Mouse (Mus musculus) layer of hippocampus, adult 18-20 months (tissue): Measurements from ENCODE around the gene Bloc1s3. TPM values are rescaled to one million over a fixed set of nuclear protein-coding genes. Genes with fewer than 3 reads are reported as not detected.

Experiments
- DNase-seq, 2 experiments: peaks; one replicate each; pipeline ENCODE4 v3.0.0; 2022; ENCODE audit warnings: low spot score in 2 of 2
- total RNA-seq, 2 experiments: library from RNA; stranded (reverse); gene quantifications; 2 replicates each; pipeline ENCODE4 v1.2.3; 2021

The Bloc1s3 gene
- total RNA-seq, 2 experiments from 2014 or later: 6.1 to 6.3 TPM

DNA sequence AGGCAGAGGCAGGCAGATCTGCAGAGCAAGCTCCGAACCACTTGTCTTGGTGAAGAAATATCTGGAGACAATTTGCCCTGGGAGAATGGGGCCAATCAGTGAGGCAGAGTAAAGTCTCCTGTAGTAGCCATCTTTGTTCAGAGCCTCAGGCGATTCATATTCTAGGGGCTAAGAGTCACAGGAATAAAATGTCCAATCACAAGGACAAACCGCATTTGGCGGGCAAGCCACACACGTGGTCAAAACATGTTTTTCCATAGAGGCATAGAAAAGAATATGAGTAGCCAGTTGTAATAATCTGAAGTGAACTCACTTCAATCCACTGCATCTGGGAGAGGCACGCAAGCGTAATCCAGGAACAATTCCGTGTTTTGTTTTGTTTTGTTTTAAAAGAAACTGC is 24.9 kb downstream of the Bloc1s3 start:
- DNase-seq: no peak

DNA sequence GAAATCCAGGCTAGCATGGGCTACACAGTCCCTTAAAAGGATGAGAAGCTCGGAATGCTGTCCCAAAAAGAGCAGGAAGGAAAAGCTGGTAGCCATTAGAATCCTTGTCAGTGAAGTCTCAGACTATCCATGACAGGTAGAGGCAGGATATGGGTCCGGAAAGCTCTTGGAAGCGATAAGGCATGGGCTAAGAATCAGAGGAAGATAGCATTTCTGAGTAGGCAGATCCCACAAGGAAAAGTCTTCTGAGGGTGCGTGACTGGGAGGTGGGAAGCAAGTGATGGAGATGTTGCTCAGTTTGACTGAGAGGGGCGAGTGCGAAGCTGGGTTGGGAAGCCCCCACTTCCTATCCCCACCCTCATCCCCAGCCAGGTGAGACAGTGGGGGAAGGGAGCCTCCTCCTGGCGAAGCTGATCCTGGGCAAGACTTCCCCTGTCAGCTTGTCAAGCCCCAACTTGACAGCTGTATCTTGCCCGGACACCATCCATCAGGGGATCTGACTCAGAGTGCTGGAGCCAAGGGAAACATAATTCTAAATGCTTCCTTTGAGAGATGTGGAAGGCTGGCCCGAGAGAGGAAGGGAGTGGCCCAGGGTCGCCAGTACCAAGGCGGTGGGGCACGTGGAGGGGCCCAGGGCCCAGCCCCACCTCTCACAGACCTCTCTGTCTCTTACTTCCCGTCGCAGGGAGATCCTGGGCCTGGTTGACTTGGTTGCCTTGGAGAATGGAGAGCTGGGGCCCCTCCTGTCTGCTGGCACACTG is 30.4 kb downstream of the Bloc1s3 start:
- DNase-seq: no peak

DNA sequence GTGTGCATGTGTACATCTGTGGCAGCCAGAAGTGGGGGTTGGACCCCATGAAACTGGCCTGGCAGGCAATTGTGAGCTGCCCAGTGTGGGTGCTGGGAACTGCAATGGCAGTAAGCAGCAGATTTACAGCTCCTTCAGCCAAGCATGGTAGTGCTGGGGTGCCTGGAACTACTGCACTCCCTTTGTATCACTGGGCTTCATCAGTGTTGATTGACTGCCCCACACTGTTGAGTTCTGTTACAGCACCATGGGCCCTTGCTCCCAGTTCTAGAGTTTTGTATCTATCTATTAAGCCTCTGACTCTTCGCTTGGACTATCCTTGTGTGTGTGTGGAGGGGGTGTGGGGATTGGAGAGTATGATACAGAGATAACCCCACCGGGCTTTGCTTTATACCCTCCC is 31.1 kb downstream of the Bloc1s3 start:
- peak in 1 of 2 experiments; percentile 13 for DNase-seq

DNA sequence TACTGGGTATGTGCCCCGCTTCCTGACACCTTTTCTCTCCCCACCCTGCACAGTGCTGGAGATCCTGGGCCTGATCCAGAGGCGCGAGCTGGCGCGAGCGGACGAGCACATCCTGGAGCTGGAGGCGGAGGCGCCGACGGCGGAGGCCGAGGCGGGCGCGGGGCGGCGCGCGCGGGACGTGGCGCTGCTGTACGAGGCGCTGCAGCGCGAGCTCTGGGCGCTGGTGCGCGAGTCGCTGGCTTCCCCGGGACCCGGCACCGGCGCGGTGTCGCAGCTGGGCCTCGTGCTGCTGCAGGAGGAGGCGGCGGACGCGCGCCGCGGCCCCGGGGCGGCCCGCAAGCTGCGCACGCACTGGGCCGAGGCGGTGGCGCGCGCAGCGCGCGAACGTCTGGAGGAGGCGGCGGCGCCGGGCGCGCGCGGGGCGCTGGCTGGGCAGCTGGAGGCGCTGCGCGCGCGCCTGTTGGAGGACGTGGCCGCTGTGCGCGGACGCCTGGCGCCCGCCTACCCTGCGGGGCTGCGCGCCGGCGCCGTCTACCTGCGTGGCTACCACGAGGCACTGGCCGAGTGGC is 34.2 kb downstream of the Bloc1s3 start:
- DNase-seq: peak; percentile 72 to 82

DNA sequence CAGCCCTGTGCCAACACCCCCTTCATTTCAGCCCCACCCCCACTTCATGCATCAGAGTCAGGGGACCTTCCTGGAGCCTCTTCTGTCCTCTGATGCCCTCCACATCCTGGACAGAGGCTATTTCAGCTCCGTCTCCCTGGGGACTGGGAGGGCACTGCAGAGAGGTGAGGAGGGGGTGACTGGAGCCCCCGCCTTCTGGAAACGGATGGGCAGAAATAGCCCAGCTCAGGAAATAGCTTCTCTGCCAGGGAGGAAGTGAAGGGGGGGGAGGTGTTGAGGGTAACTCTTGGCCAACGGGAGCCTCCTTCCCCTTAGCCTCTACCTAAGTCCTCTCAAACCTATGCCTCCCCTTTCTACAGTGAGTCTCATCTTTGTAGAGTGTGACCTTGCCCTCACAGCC is 35.8 kb downstream of the Bloc1s3 start:
- no peak for DNase-seq

DNA sequence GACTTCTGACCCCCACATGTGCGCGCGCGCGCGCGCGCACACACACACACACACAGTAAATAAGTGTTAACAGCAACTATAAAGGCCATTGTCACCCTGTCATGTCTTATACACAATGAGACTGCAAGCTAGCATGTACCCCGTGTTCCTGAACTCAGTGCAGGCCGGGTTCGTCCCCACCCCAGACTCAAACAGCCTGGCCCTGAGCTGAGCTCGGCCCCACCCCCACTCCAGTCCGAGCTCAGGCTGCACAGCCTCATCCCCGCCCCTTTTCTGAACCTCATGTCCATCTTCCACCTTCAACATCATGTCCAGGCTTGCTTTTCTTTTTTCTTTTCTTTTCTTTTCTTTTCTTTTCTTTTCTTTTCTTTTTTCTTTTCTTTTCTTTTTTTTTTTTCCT is 37.9 kb downstream of the Bloc1s3 start:
- no peak for DNase-seq

DNA sequence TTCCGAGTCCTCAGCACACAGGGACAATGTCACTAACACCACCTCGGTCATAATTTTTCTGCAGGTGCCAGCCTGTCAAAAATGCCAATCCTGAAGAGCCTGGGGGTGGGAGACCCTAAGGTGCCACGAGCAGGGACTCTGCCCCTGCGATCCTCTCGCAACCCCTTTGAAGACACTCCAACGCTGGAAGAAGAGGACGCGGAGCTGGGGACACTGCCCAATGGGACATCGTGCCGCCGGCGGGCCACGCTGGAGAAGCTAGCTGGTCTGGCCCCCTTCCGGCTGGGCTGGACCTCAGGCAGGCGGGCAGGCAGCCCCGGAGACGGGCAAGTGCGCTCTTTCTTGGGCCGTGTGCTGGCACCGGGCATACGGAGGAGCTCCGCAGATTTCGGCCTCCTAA is 38.8 kb downstream of the Bloc1s3 start:
- DNase-seq: no peak

DNA sequence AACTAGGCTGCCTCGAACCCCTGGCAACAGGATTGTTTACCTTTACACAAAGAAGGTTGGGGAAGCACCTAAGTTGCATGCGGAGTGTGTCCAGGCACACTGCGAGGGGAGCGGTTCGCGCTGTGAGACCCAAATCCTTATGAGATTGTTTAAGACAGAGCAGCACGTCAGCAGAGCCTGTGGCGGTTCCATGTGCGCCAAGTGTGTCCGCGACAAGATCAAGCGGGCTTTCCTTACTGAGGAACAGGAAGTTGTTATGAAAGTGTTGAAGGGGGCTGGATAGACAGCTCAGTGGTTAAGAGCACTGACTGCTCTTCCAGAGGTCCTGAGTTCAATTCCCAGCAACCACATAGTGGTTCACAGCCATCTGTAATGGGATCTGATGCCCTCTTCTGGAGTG is 39.9 kb downstream of the Bloc1s3 start:
- DNase-seq: no peak

DNA sequence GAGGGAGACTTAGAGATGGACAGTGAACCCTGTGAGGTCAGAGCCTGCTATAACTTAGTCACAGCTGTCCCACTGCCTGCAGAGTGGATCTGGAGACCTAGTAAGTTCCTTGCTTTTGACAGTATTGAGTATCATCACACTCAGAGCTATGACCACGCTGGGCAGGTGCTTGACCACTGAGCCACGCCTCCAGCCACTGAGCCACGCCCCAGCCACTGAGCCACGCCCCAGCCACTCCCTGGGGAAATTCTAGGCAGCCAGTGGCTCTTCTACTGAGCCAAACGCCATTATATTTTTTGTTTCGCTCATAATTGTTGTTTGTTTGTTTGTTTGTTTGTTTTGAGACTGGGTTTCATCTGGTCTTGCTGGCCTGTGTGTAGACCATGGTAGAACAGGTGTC is 40.5 kb downstream of the Bloc1s3 start:
- no peak for DNase-seq

DNA sequence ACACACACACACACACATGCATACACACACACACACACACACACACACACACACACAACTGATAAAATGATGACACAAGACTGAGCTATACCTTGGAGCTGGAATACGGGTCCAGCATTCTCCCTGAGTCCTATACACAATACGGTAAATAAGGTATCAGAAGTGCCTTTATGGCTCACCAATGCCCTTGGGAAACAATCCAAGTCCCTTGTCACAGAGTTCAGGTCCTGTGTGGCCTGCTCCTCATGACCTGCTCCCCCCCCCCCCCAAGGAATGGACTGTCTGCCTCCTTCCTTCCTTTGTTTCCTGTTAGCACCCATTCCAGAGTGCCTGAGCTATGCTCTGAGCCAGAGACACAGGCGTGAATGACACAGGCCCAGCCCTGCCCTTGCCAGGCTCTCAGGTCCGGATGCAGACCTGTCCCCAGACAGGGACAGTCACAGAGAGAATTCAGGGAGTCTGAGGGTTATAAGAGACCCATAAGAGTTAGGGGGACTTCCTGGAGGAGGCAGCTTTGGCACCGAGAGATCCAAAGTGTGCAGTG is 41.5 kb downstream of the Bloc1s3 start:
- no peak for DNase-seq

DNA sequence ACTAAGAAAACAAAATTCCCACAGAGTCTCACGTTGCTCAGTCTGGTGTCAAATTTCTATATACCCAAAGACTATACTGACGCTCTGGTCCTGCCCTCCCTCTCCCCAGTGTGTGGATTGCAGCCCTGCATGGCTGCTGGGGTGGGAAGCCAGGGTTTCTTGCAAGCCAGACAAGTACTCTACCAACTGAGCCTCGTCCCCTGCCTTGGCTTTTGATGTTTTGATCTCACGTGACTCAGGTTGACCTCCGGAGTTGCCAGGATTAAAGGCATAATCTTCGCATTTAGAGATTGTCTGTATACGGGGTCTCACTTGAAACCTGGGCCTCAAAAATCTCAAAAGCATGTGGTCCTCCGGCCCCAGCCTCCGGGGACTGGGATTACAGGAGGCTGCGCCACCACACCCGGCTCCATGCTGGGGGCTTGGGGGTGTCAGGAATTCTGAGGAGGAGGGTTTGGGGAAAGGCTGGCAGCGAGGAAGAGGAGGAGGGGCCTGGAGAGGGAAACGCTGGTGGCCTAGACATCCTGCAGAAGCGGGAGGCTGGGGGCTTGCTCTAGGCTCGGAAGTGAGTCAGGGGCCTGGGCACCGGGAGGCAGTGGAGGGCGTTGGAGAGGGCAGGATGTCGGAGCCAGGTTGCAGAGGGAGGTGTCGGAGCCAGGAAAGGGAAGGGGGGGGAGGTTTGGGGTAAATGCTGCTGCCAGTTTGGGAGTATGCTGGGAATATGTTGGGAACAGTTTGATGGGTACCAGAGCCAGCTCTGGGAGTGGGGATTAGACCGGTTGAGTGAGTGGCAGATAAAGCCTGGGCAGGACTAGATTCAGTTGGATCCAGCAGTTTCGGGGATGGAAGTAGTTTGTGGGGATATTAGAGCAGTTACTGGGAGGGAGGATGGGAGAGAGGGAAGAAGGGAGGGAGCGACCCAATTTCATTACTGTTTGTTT is 43.5 kb downstream of the Bloc1s3 start:
- DNase-seq: peak in 1 of 2 experiments; percentile 51

DNA sequence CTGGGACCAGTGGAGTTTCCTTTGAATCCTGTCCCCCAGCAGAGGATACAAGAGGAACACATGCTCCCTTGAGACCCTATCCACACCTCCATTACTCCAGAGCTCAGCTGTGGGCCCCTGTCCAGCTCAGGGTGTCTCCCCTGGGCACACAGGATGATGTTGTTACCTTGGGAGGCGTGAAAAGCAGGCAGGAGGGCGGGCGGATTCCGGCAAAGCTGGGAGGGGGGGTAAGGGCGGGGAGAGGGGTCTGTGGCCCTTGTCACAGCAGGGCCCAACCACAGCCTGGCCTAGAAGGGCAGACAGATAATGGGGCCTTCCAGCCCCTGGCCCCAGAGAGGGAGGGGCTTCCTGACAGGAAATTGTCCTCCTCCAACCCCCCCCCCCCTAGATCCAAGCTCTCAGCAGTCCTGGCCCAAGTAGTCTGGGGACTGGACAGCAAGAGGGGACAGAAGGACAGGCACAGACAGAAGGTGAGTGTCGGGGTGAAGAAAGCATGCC is 45.2 kb downstream of the Bloc1s3 start, which contains the start of gene Exoc3l2:
Exoc3l2 (plus strand) TSS at position 448 of the 498 bp plus-strand sequence.
- DNase-seq: no peak

DNA sequence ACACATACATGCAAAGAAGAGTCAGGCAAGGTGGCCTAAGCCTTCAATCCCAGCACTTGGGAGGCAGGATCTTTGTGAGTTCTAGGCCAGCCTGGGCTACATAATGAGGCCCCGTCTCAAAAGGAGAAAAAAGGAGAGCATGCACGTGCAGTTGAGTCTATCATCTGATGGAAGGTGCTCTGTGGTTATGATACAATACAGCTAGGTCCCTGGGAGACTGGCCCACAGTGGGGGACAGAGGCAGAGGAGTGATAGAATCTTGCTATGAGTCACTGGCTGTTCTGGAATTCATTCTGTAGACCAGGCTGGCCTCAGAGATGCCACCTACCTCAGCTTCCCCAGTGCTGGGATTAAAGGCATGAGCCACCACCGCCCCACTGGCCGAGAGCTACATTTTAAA is 45.7 kb downstream of the Bloc1s3 start:
- no peak for DNase-seq

DNA sequence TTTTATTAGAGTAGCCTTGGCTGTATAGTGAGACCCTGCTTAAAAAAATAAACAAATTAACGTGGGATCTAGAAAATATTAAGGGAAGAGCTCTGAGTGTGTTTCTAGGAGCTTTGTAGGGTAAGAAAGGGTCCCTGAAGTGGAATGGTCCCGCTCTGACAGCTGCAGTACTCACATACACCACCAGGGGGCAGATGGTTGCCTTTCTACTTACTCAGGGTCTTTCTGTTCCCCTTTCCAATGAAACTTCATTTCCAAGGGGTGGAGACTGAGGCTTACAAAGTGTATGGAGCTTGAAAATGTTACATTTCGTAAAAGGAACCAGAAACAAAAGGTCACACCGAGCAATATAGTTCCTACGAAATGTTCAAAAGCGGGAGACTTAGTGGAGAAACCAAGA is 46.7 kb downstream of the Bloc1s3 start:
- DNase-seq: peak; percentile 43 to 85

DNA sequence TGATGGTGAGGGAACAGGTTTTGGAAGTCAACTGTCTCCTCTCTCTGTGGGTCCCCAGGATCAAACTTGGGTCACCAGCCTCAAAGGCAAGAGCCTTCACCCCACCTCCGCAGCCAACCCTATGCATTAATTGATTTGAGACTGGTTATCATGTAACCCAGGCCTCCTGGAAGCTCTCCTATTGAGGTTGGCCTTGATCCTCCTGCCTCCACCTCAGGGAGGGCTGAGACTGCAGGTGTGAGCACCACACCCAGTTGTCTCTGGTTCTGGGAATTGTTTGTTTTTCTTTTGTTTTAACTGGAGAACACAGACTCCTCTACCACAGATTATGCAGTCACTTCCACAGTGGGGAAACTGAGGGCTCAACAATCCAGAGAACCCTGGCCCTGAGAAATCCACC is 47.7 kb downstream of the Bloc1s3 start:
- DNase-seq: no peak

DNA sequence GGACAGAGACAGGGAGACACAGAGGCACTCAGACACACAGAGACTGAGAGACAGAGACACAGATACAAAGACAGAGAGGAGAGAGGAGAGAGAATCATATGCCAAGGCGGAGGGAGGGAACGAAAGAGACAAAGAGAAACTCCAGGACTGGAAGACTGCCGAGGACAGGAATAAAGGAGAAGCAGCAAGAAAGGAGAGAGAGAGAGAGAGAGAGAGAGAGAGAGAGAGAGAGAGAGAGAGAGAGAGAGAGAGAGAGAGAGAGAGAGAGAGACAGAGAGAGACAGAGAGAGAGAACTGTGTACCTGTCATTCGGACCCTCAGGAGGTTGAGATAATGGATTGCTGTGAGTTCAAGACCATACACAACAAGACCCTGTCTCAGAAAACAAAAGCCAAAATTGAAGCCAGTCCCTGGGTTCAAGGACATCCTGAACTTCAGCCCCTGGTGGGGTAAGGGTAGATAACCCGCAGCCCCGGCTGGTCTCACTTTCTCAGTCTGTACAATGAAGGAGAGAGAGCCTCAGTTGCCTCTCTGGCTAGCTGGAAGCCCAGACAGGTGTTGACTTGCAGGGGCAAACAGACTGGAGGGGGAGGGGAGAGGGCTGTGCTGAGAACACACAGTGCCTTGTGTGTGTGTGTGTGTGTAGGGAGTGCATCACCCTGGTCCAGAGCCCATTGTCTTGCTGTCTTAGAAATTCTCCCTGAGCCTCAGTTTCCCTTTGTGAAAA is 48.9 kb downstream of the Bloc1s3 start:
- DNase-seq: no peak

DNA sequence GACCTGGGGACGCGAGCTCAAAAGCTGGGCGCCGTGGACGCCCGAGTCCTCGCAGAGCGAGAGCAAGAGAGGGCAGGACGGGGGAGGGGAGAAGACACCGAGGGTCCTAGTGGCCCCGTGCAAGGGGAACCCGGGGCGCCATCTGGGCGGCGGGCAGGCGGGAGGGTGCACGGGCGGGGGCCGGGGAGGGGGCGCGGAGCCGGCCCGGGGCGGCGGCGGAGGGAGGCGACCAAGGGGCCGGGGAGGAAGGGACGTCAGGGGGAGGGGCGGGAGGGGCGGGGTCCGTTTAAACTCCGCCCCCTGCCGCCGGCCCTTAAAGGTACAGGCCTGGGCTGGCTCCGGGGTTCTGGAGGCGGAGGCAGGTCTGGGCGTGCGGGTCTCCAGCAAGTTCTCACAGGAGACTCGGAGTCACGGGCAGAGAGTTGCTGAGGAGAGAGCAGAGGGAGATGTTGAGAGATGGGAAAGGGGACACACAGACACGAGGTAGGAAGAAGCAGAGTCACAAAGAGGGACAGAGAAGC is 49.5 kb downstream of the Bloc1s3 start, which contains the start of gene Mark4:
Mark4 (minus strand) TSS at position 231 of the 521 bp plus-strand sequence.
- peak; percentile 46 to 72 for DNase-seq

DNA sequence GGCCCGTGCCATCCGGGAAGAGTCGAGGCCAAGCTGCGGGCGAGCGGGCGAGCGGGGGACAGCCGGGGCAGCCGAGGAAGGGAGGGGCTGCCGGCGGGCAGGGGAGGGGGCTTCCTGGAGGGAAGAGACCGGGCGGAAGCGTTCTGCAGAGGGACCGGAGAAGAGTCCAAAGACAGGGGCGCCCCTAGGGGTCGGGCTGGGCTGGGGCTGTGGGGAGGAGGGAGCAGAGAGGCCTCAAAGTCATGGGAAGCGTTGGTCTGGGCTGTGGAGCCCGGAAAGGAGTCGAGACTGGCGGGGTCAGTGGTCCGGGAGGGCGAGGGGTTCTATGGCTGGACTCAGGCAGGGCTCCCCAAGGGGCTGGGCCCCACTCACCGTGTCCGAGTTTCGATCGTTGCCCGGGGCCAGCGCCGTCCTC is 50.1 kb downstream of the Bloc1s3 start:
- no peak for DNase-seq

DNA sequence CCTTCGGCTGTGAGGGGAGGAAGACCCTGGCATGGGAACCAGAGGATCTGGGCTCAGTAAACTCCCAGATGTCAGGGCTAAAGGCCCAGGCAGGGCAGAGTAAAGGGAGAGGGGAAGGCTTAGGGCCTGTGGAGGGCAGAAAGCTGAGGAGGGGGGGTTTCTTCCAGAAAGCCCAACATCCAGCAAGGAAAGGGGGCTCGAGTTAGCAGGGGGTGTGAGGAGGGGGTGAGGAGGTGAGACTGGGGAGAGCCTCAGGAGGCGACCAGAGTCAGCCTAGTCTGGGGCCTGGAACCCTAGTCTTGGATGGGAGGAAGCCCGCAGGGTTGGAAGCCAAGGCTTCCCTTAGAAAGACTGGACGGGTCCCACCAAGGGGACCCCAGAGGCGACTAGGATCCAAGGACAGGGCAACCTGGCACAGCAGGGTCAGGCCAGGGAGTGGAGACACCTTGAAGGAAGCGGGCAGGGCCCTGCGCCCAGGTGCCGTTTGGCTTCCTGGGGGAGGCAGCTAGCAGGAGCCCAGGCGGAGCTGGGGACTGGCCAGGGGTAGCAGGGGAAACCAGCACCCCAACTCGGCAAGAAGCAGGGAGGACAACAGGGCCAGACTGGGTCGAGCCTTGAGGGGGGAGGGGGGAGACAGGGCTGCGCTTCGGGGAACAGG is 50.6 kb downstream of the Bloc1s3 start:
- DNase-seq: no peak

DNA sequence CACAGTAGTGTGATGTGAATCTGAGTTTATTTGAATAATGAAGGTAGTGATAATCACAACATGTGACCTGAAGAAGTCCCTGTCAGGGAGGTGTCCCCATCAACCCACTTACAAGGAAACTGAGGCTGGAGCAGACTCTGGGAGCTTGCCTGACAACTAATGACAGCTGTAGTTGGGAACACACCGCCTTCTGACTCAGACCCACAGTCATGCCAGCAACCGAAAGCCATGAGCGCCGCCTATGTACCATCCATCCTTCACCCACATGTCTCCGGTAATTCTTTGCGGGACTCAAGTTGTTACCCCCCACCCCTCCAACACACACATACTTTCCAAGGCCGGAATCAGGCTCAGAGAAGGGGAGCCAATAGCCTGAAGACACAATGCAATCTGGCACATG is 51.5 kb downstream of the Bloc1s3 start:
- peak; percentile 48 to 69 for DNase-seq
